Mouse (Mus musculus): ENCODE results near the gene Slco6c1. TPM values are rescaled to one million over a fixed set of nuclear protein-coding genes. Genes with fewer than 3 reads are reported as not detected.

Gene Slco6c1
- not detected in 2 replicates for polyA plus RNA-seq (2015; fragmentation: Nextera tagmentation; extraction: Ambion mirVana)

- Histone ChIP-seq H3K4me2 (no peak within 1 kb of the TSS), H3K4me1 (no peaks in the 10 kb centered on the region), H3K9me3 (no peaks in the 10 kb centered on the region), H3K27ac (no peak within 1 kb of the TSS), H3K27me3 (no peaks in the 10 kb centered on the region), H3K4me3 (no peak within 1 kb of the TSS), H3K36me3 (no peaks in the 10 kb centered on the region), H3K9ac (no peak within 1 kb of the TSS)
- WGBS = 87% methylated on average over 6 of the region's 6 CpGs
- no peak for ATAC-seq (ENCODE audit: insufficient number of reproducible peaks, insufficient read depth, low FRiP score, low TSS enrichment, low read depth)
Observed at GRCm38 (mm10) chr1:97128201-97128600, at the start of gene Slco6c1. Gene Slco6c1 (minus strand): TSS chr1:97128301.

GRCm38 (mm10) chr1:97038982-97039381 lies 89.1 kb downstream of the Slco6c1 start:
- H3K9ac ChIP-seq = no peak overlapping the region
- no peak overlapping the region for H3K4me3 ChIP-seq
- WGBS = 57% methylated on average over 1 of the region's 1 CpGs
- no peaks in the 10 kb centered on the region for H3K9me3 ChIP-seq
- ATAC-seq (ENCODE audit: insufficient number of reproducible peaks, insufficient read depth, low FRiP score, low TSS enrichment, low read depth) = no peak
- no peaks in the 10 kb centered on the region for H3K27me3 ChIP-seq
- H3K27ac ChIP-seq = no peak overlapping the region
- no peaks in the 10 kb centered on the region for H3K4me1 ChIP-seq
- H3K4me2 ChIP-seq = no peak overlapping the region
- H3K36me3 ChIP-seq = no peaks in the 10 kb centered on the region

DNA sequence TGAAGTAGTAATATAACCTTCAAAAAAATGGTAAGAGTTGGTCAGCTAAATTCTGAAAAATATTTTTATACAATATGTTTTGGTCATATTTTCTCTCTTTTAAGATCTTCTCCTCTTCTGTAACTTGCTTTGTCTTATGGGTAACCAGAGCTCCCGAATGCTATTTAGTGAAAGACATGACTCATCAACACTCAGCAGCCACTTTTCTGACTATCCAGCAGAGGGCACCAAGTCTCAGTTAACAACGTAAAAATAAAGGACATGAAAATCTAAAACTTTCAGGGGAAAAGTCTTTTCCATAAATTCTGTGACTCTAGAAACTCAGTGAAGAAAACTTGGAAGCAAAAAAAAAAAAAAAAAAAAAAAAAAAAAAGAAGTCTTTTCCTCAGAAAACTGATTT lies 89.6 kb downstream of the Slco6c1 start:
- no peak for ATAC-seq (ENCODE audit: insufficient number of reproducible peaks, insufficient read depth, low FRiP score, low TSS enrichment, low read depth)
- H3K4me2 ChIP-seq = no peak overlapping the region
- H3K9ac ChIP-seq = no peak overlapping the region
- H3K4me3 ChIP-seq = no peak overlapping the region
- no peaks in the 10 kb centered on the region for H3K9me3 ChIP-seq
- H3K27ac ChIP-seq = no peak overlapping the region
- no peaks in the 10 kb centered on the region for H3K36me3 ChIP-seq
- WGBS = 11% methylated on average over 2 of the region's 2 CpGs
- H3K4me1 ChIP-seq = no peaks in the 10 kb centered on the region
- H3K27me3 ChIP-seq = no peaks in the 10 kb centered on the region

DNA sequence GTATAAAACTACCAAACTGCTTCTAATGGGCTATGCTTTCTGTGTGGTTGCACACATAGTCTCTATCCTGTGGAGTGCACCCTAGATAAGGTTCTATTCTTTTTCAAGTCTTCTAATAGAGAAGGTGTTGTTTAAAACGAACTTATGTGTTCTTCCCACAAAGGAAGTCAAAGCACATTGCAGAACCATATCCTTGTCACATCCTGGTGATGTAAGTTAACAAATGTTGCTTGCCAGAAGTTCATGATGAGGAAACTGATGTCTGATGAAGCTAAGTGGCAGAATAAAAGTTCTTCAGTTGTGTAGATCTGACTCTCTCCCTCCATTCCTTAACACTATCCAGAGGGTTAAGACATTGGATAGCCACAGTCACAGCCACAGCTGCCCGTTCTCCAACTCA lies 90.1 kb downstream of the Slco6c1 start:
- H3K4me3 ChIP-seq = no peak overlapping the region
- no peak overlapping the region for H3K9ac ChIP-seq
- WGBS = 65% methylated on average over 2 of the region's 2 CpGs
- H3K4me1 ChIP-seq = no peaks in the 10 kb centered on the region
- H3K4me2 ChIP-seq = no peak overlapping the region
- no peaks in the 10 kb centered on the region for H3K9me3 ChIP-seq
- H3K27ac ChIP-seq = no peak overlapping the region
- H3K27me3 ChIP-seq = no peaks in the 10 kb centered on the region
- no peaks in the 10 kb centered on the region for H3K36me3 ChIP-seq
- no peak for ATAC-seq (ENCODE audit: insufficient number of reproducible peaks, insufficient read depth, low FRiP score, low TSS enrichment, low read depth)

GRCm38 (mm10) chr1:97021388-97021787 lies 106.7 kb downstream of the Slco6c1 start:
- H3K36me3 ChIP-seq = no peaks in the 10 kb centered on the region
- no peak overlapping the region for H3K4me3 ChIP-seq
- no peaks in the 10 kb centered on the region for H3K27me3 ChIP-seq
- H3K4me1 ChIP-seq = no peaks in the 10 kb centered on the region
- no peaks in the 10 kb centered on the region for H3K9me3 ChIP-seq
- no peak overlapping the region for H3K4me2 ChIP-seq
- ATAC-seq (ENCODE audit: insufficient number of reproducible peaks, insufficient read depth, low FRiP score, low TSS enrichment, low read depth) = no peak
- H3K9ac ChIP-seq = no peak overlapping the region
- H3K27ac ChIP-seq = no peak overlapping the region
- WGBS = 79% methylated on average over 2 of the region's 2 CpGs

DNA sequence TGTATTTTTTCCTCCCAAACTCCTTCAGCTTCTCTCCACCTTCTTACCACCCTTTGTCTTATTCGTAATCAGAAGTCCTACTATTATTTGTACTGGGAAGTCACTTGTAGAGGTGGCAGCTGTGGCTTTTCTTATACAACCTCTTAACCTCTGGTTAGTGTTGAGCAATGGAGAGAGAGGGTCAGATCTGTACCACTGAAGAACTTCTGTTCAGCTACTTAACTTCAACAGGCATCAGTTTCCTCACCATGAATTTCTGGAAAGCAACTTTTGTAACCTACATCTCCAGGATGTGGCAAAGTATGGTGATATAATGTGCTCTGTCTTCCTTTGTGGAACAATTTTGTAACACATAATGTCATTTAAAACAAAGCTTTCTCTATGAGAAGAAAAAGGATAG lies 108.7 kb downstream of the Slco6c1 start:
- Histone ChIP-seq H3K27me3 (no peaks in the 10 kb centered on the region), H3K27ac (no peak overlapping the region), H3K9ac (no peak overlapping the region), H3K36me3 (no peaks in the 10 kb centered on the region), H3K4me2 (no peak overlapping the region), H3K9me3 (no peaks in the 10 kb centered on the region), H3K4me1 (no peaks in the 10 kb centered on the region), H3K4me3 (no peak overlapping the region)
- ATAC-seq (ENCODE audit: insufficient number of reproducible peaks, insufficient read depth, low FRiP score, low TSS enrichment, low read depth) = no peak
- WGBS = 67% methylated on average over 1 of the region's 1 CpGs

GRCm38 (mm10) chr1:97018978-97019377 lies 109.1 kb downstream of the Slco6c1 start:
- no peak overlapping the region for H3K4me3 ChIP-seq
- no peaks in the 10 kb centered on the region for H3K27me3 ChIP-seq
- no peak overlapping the region for H3K4me2 ChIP-seq
- H3K9ac ChIP-seq = no peak overlapping the region
- H3K4me1 ChIP-seq = no peaks in the 10 kb centered on the region
- ATAC-seq (ENCODE audit: insufficient number of reproducible peaks, insufficient read depth, low FRiP score, low TSS enrichment, low read depth) = no peak
- no peaks in the 10 kb centered on the region for H3K9me3 ChIP-seq
- H3K36me3 ChIP-seq = no peaks in the 10 kb centered on the region
- H3K27ac ChIP-seq = no peak overlapping the region

Measured in embryonic facial prominence, embryonic 13.5 days (tissue).